Mouse (Mus musculus) forebrain, embryonic 15.5 days (tissue): ENCODE results near the gene Cyp2d10. TPM values are rescaled to one million over a fixed set of nuclear protein-coding genes. Genes with fewer than 3 reads are reported as not detected.
"Not testable (repeated sequence)": the region's sequence is repeated elsewhere in the genome, so short reads cannot be mapped to it uniquely, and the experiment has no call there.

Experiments used
- ATAC-seq: fragments of 200-750 bp; cut with Nextera tagmentation; replicated peaks from 2 replicates; pipeline ENCODE4 v1.8.0; 2017; ENCODE audit warnings: mild to moderate bottlenecking, moderate TSS enrichment, moderate library complexity
- H3K27ac ChIP-seq: fragments of 300-500 bp; sonication (generic); replicated peaks from 2 replicates; pipeline ENCODE4 v1.5.1; 2015; ENCODE audit warnings: mild to moderate bottlenecking, inconsistent platforms
- H3K27me3 ChIP-seq: fragments of 300-500 bp; sonication (generic); 2 replicates; pipeline ENCODE4 v1.6.1; 2015; ENCODE audit warnings: inconsistent platforms
- H3K36me3 ChIP-seq: fragments of 300-500 bp; sonication (generic); 2 replicates; pipeline ENCODE4 v1.6.1; 2015; ENCODE audit warnings: mild to moderate bottlenecking, inconsistent platforms
- H3K4me1 ChIP-seq: fragments of 300-500 bp; sonication (generic); 2 replicates; pipeline ENCODE4 v1.6.1; 2015; ENCODE audit warnings: inconsistent platforms
- H3K4me2 ChIP-seq: fragments of 300-500 bp; sonication (generic); replicated peaks from 2 replicates; pipeline ENCODE4 v1.6.1; 2015; ENCODE audit warnings: mild to moderate bottlenecking, inconsistent platforms
- H3K4me3 ChIP-seq: fragments of 300-500 bp; sonication (generic); 2 replicates; pipeline ENCODE4 v1.5.1; 2015; ENCODE audit warnings: mild to moderate bottlenecking, inconsistent platforms
- H3K9ac ChIP-seq: fragments of 300-500 bp; sonication (generic); replicated peaks from 2 replicates; pipeline ENCODE4 v1.6.1; 2015; ENCODE audit warnings: mild to moderate bottlenecking, inconsistent platforms
- H3K9me3 ChIP-seq: fragments of 300-500 bp; sonication (generic); 2 replicates; pipeline ENCODE4 v1.6.1; 2016; ENCODE audit warnings: inconsistent platforms
- WGBS: fragments of 180-500 bp; shearing (Covaris S2); methylation state at CpG from one replicate; pipeline ENCODE4 v1.1.7; 2015; ENCODE audit warnings: mixed read lengths; 5-methylcytosine and 5-hydroxymethylcytosine counted together
- polyA plus RNA-seq: library from polyadenylated mRNA; unstranded; fragments of >200 nt; fragmentation: Nextera tagmentation; extraction: Ambion mirVana; gene quantifications from 2 replicates; pipeline ENCODE4 v1.2.1, GENCODE M21; 2015

Cyp2d10 gene
- polyA plus RNA-seq, 1 experiment from 2014 or later = not detected

GRCm38 (mm10) chr15:82372446-82372845, 34.5 kb downstream of the Cyp2d10 start:
- Histone ChIP-seq H3K27ac (no peak overlapping the region), H3K9me3 (no peaks in the 10 kb centered on the region), H3K27me3 (no peaks in the 10 kb centered on the region), H3K36me3 (no peaks in the 10 kb centered on the region), H3K4me2 (no peak overlapping the region), H3K4me1 (peaks cover 10% of the 10 kb centered on the region; the same call in 1 of the 2 replicates), H3K4me3 (no peak overlapping the region), H3K9ac (no peak overlapping the region)
- WGBS = 93% methylated on average over 6 of the region's 6 CpGs
- no peak for ATAC-seq

GRCm38 (mm10) chr15:82368851-82369250, 38.1 kb downstream of the Cyp2d10 start:
- no peak for ATAC-seq
- Histone ChIP-seq H3K36me3 (no peaks in the 10 kb centered on the region), H3K4me1 (no peaks in the 10 kb centered on the region), H3K9ac (no peak overlapping the region), H3K4me3 (no peak overlapping the region), H3K27ac (no peak overlapping the region), H3K9me3 (no peaks in the 10 kb centered on the region), H3K4me2 (no peak overlapping the region), H3K27me3 (no peaks in the 10 kb centered on the region)
- WGBS = 91% methylated on average over 1 of the region's 1 CpGs

GRCm38 (mm10) chr15:82368146-82368545, 38.8 kb downstream of the Cyp2d10 start:
- no peak overlapping the region for H3K4me2 ChIP-seq
- no peaks in the 10 kb centered on the region for H3K36me3 ChIP-seq
- no peak overlapping the region for H3K27ac ChIP-seq
- no peak for ATAC-seq
- no peaks in the 10 kb centered on the region for H3K9me3 ChIP-seq
- WGBS = 94% methylated on average over 4 of the region's 4 CpGs
- H3K9ac ChIP-seq = no peak overlapping the region
- no peaks in the 10 kb centered on the region for H3K4me1 ChIP-seq
- H3K27me3 ChIP-seq = no peaks in the 10 kb centered on the region
- no peak overlapping the region for H3K4me3 ChIP-seq

GRCm38 (mm10) chr15:82364561-82364960, 42.4 kb downstream of the Cyp2d10 start:
- 19% methylated on average over 6 of the region's 9 CpGs for WGBS
- H3K9ac ChIP-seq, H3K36me3 ChIP-seq, H3K9me3 ChIP-seq, H3K27ac ChIP-seq, H3K27me3 ChIP-seq, H3K4me2 ChIP-seq, ATAC-seq, H3K4me3 ChIP-seq, H3K4me1 ChIP-seq: not testable (repeated sequence)

GRCm38 (mm10) chr15:82363801-82364200, 43.2 kb downstream of the Cyp2d10 start:
- 77% methylated on average over 8 of the region's 12 CpGs for WGBS
- H3K27me3 ChIP-seq, H3K36me3 ChIP-seq, ATAC-seq, H3K9me3 ChIP-seq, H3K4me3 ChIP-seq, H3K4me1 ChIP-seq, H3K4me2 ChIP-seq, H3K27ac ChIP-seq, H3K9ac ChIP-seq: not testable (repeated sequence)

GRCm38 (mm10) chr15:82362234-82362633, 44.8 kb downstream of the Cyp2d10 start:
- no peaks in the 10 kb centered on the region for H3K27me3 ChIP-seq
- H3K4me2 ChIP-seq = no peak overlapping the region
- WGBS = 88% methylated on average over 4 of the region's 4 CpGs
- no peak overlapping the region for H3K4me3 ChIP-seq
- H3K36me3 ChIP-seq = no peaks in the 10 kb centered on the region
- H3K4me1 ChIP-seq = no peaks in the 10 kb centered on the region
- no peaks in the 10 kb centered on the region for H3K9me3 ChIP-seq
- ATAC-seq = no peak
- H3K9ac ChIP-seq = no peak overlapping the region
- H3K27ac ChIP-seq = no peak overlapping the region

- no peak overlapping the region for H3K27ac ChIP-seq
- no peak overlapping the region for H3K4me2 ChIP-seq
- no peaks in the 10 kb centered on the region for H3K4me1 ChIP-seq
- no peaks in the 10 kb centered on the region for H3K27me3 ChIP-seq
- no peak overlapping the region for H3K9ac ChIP-seq
- H3K36me3 ChIP-seq = no peaks in the 10 kb centered on the region
- no peaks in the 10 kb centered on the region for H3K9me3 ChIP-seq
- no peak overlapping the region for H3K4me3 ChIP-seq
- no peak for ATAC-seq
- whole genome bisulfite sequencing = 76% methylated on average over 11 of the region's 11 CpGs
Observed at GRCm38 (mm10) chr15:82361459-82362018, 45.5 kb downstream of the Cyp2d10 start.

GRCm38 (mm10) chr15:82358431-82359260, 48.3 kb downstream of the Cyp2d10 start:
- WGBS = 72% methylated on average over 22 of the region's 22 CpGs
- no peak overlapping the region for H3K4me2 ChIP-seq
- ATAC-seq = no peak
- no peak overlapping the region for H3K27ac ChIP-seq
- no peak overlapping the region for H3K9ac ChIP-seq
- no peaks in the 10 kb centered on the region for H3K36me3 ChIP-seq
- H3K4me3 ChIP-seq = no peak overlapping the region
- H3K27me3 ChIP-seq = no peaks in the 10 kb centered on the region
- peaks cover 6% of the 10 kb centered on the region for H3K4me1 ChIP-seq
- H3K9me3 ChIP-seq = no peaks in the 10 kb centered on the region

- Histone ChIP-seq H3K9ac (peak within 1 kb of the TSS; percentile 99), H3K27me3 (no peaks in the 10 kb centered on the region), H3K4me2 (peak within 1 kb of the TSS; percentile 81), H3K36me3 (peaks cover 16% of the 10 kb centered on the region), H3K9me3 (no peaks in the 10 kb centered on the region), H3K4me1 (peaks cover 26% of the 10 kb centered on the region), H3K4me3 (peak within 1 kb of the TSS; percentile 99), H3K27ac (peak within 1 kb of the TSS; percentile 88)
- 2% methylated on average over 57 of the region's 57 CpGs for WGBS
- ATAC-seq = peak; percentile 100
Observed at GRCm38 (mm10) chr15:82354126-82354945, 52.7 kb downstream of the Cyp2d10 start, which contains the start of gene Ndufa6. Gene Ndufa6, minus strand, starts transcription at chr15:82354322.

GRCm38 (mm10) chr15:82353745-82354113, 53.3 kb downstream of the Cyp2d10 start:
- Histone ChIP-seq H3K27me3 (no peaks in the 10 kb centered on the region), H3K27ac (peak overlapping the region; percentile 88), H3K4me1 (peaks cover 26% of the 10 kb centered on the region), H3K4me2 (peak overlapping the region; percentile 81), H3K9me3 (no peaks in the 10 kb centered on the region), H3K4me3 (peak overlapping the region; percentile 99), H3K36me3 (peaks cover 22% of the 10 kb centered on the region), H3K9ac (peak overlapping the region; percentile 99)
- ATAC-seq = no peak; the same call in 1 of the 2 replicates
- WGBS = under 1% methylated on average over 23 of the region's 23 CpGs

- peaks cover 28% of the 10 kb centered on the region for H3K36me3 ChIP-seq
- peak overlapping the region; percentile 88; the same call in 1 of the 2 replicates for H3K27ac ChIP-seq
- H3K27me3 ChIP-seq = no peaks in the 10 kb centered on the region
- H3K9ac ChIP-seq = peak overlapping the region; percentile 99
- no peaks in the 10 kb centered on the region for H3K9me3 ChIP-seq
- ATAC-seq = peak; percentile 1; the same call in 1 of the 2 replicates
- 31% methylated on average over 14 of the region's 14 CpGs for WGBS
- H3K4me3 ChIP-seq = peak overlapping the region; percentile 99
- H3K4me2 ChIP-seq = peak overlapping the region; percentile 81
- H3K4me1 ChIP-seq = peaks cover 26% of the 10 kb centered on the region
Observed at GRCm38 (mm10) chr15:82353078-82353744, 53.8 kb downstream of the Cyp2d10 start.
